Mouse (Mus musculus): Measurements from ENCODE around the gene Cpa4.

DNA sequence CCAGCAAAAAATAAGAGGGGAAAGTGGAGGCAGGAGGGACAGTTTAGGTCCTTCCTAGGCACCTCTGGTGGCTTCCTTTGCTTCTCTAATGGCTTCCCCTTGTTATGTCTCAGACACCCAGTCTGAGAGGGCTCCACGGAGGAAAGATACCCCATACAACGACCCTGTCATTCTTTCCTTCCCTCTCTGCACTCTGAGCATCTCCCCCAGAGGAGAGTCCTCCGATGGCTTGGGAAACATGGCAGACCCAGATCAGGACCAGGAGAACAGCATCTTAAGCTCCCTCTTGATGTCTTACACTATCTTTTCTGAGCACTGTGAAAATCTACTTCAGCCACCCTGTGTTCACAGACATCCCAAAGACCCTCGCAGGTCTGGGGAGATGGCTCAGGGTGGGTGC is 47.6 kb downstream of the Cpa4 start:
- no peak for TF ChIP-seq CTCF (IDR thresholded peaks at IDR 0.05; ENCODE audit: borderline replicate concordance, control insufficient read depth, extremely low read depth, insufficient read depth, low read length, poor library complexity)
- no peak for TF ChIP-seq POLR2A (IDR thresholded peaks at IDR 0.05; ENCODE audit: control insufficient read depth, extremely low read depth, insufficient read depth, low read length, poor library complexity)

All from thymus, adult 2 months (tissue).